Mouse (Mus musculus) testis, adult 2 months (tissue): ENCODE measurements around the gene Dtx2.

Experiments used
- CTCF ChIP-seq: fragments of 200-500 bp; IDR thresholded peaks from 2 replicates; pipeline ENCODE4 v1.5.1; 2012; ENCODE audit warnings: low read depth, mild to moderate bottlenecking, inconsistent platforms, low read length, moderate library complexity; ENCODE audit not compliant: control insufficient read depth, insufficient read depth, insufficient replicate concordance
- POLR2A ChIP-seq: fragments of 200-500 bp; IDR thresholded peaks from 2 replicates; pipeline ENCODE4 v1.6.1; 2012; ENCODE audit warnings: low read depth, mild to moderate bottlenecking, inconsistent platforms, low read length, moderate library complexity; ENCODE audit not compliant: control insufficient read depth

- TF ChIP-seq CTCF: no peak
- TF ChIP-seq POLR2A: no peak
Observed at GRCm38 (mm10) chr5:136035285-136035684, 40.7 kb downstream of the Dtx2 start.
